Mouse (Mus musculus) ES-E14 (cell line): ENCODE results near the gene Yap1.

Experiments
- CHD2 ChIP-seq: IDR thresholded peaks from 2 replicates; pipeline ENCODE4 v1.6.1; 2014; ENCODE audit warnings: mild to moderate bottlenecking, low read depth, low read length, inconsistent platforms
- MAFK ChIP-seq: IDR thresholded peaks from 2 replicates; pipeline ENCODE4 v1.6.1; 2014; ENCODE audit warnings: mild to moderate bottlenecking, low read depth, low read length, inconsistent platforms; ENCODE audit not compliant: insufficient read depth
- ZNF384 ChIP-seq: IDR thresholded peaks from 2 replicates; pipeline ENCODE4 v1.6.1; 2012; ENCODE audit warnings: low read depth, low read length, inconsistent platforms

- TF ChIP-seq MAFK (no peak), ZNF384 (no peak), CHD2 (no peak)
These were observed 20.7 kb downstream of the Yap1 start for GRCm38 (mm10) chr9:7983665-7984064.
